Mouse (Mus musculus) kidney, postnatal 4 days (tissue): ENCODE results near the gene Syce3.

Source experiments
- DNase-seq, 2 experiments: peaks; one replicate each; pipeline ENCODE4 v3.0.0; 2021; ENCODE audit warnings: mixed read lengths in 2 of 2

The Syce3 gene

GRCm38 (mm10) chr15:89421938-89422337 is 11.6 kb upstream of the Syce3 start:
- DNase-seq = no peak

GRCm38 (mm10) chr15:89415282-89415681 is 5.0 kb upstream of the Syce3 start:
- DNase-seq = no peak

- no peak for DNase-seq
These were observed 3.6 kb downstream of the Syce3 start for GRCm38 (mm10) chr15:89406691-89407090.

- no peak for DNase-seq
These were observed 5.3 kb downstream of the Syce3 start for GRCm38 (mm10) chr15:89404831-89405623.

DNA sequence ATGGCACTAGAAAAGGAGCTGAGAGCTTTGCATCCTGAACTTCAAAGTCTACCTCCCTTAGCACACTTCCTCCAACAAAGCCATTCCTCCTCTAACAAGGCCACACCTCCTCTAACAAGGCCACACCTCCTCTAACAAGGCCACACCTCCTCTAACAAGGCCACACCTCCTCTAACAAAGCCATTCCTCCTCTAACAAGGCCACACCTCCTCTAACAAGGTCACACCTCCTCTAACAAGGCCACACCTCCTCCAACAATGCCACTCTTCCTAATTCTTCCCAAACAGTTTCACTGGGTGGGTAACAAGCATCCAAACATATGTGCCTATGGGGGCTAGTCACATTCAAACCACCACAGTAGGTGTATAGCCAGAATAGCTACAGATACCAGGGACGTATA is 7.8 kb downstream of the Syce3 start:
- DNase-seq = no peak

GRCm38 (mm10) chr15:89399716-89400115 is 10.6 kb downstream of the Syce3 start:
- DNase-seq = no peak

DNA sequence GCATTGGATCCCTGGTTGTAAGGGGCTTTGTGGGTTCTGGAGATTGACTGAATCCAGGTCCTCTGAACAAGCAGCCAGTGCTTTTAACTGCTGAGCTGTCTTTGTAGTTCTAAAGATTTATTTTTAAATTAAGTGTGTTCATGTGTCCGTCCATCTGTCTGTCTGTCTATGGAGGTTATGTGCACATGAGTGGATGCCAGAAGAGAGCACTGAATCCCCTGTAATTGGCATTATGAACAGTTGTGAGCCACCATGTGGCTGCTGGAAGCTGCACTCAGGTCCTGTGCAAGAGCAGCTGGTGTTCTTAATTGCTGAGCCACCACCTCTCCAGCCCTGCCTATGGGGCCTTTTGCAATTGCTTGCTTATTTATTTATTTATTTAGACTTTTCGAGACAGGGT is 12.2 kb downstream of the Syce3 start:
- DNase-seq = no peak

DNA sequence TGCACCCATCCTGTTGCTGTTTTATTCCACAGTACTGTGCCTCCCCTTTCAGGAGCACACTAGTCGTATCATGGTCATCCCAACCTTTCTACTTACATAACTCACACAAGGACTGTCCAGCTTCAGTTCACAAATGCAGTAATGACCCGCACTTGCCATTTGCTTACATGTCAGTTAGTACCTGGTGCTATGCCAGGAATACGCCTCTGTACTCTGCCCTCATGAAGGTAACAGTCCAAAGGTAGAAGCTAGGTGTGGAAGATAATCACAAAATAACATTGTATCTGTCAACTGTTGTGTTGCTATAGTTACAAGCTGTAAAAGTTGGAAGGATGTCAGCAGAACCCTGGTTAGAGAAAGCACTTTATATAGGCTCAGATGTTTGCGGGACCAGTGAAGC is 13.4 kb downstream of the Syce3 start:
- no peak for DNase-seq

GRCm38 (mm10) chr15:89390081-89390480 is 20.2 kb downstream of the Syce3 start:
- no peak for DNase-seq

DNA sequence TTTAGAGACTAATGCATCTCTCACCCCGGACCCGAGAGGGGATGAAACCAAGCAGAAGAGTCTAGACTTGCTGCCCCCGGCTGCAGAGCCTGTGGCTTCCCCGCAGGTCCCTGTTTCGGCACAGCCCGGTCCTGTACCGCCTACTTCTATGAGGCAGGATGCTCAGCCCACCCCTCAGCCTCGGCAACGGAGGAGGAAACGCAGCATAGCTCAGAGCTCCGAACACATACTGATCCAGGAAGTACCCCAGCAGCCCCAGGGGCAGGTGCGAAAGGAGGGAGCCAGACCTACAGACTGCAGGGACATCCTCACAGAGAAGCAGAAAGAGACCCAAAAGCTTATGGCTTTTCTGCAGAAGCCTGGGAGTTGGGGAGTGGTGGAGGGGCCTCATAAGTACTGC is 23.2 kb downstream of the Syce3 start:
- DNase-seq = no peak

- DNase-seq = no peak
These were observed 25.7 kb downstream of the Syce3 start, which contains the start of gene Klhdc7b for GRCm38 (mm10) chr15:89384617-89385016. Gene Klhdc7b (plus strand): TSS chr15:89384917.

DNA sequence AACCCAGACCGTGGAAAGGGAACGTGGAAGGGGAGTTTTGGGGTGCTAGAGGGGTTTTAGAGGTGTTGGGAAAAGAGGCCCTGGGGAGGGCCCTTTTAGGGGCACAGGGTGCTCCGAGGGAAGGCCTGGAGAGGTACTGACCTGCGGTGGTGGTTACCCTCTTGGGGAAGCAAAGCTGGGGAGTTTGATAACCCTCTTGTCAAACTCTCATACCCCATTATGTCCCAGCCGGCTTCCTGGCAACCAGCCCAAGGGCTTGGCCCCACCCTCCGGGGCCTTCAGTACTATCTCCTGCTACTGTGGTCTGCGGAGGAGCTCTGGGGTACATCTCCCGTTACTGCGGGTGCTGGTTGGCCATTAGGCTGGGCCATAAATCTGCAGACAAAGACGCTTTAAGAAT is 30.9 kb downstream of the Syce3 start:
- DNase-seq = peak; percentile 41 to 42

DNA sequence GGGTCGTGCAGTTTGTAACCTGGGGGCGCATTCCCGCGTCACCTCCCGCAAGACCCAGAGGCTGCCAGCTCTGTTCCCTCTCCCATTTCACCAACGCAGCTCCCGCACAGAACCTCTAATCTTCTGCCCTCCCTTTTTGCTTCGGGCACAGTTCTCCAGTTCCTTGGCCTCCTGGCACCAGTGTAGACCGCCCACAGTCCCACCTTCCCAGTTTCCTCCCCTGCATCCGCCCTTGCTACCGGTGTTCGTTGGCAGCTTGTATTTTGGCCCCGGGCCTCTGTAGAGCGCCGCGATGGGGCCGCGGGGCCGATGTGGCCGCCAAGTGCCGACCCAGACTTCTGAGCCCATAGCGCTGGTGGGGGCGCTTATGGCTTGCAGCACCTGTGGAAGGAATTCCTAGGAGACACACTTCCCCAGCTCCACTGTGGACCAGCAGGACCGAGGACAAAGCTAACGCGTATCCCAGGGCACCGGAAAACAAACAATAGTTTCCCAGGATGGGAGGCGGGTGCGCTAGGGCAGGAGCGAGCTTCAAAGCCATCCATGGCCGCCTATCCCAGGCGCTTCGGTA is 31.4 kb downstream of the Syce3 start, which contains the start of gene Odf3b:
Gene Odf3b (minus strand): TSS at position 452 of the 571 bp plus-strand sequence.
- peak; percentile 43 to 58 for DNase-seq

DNA sequence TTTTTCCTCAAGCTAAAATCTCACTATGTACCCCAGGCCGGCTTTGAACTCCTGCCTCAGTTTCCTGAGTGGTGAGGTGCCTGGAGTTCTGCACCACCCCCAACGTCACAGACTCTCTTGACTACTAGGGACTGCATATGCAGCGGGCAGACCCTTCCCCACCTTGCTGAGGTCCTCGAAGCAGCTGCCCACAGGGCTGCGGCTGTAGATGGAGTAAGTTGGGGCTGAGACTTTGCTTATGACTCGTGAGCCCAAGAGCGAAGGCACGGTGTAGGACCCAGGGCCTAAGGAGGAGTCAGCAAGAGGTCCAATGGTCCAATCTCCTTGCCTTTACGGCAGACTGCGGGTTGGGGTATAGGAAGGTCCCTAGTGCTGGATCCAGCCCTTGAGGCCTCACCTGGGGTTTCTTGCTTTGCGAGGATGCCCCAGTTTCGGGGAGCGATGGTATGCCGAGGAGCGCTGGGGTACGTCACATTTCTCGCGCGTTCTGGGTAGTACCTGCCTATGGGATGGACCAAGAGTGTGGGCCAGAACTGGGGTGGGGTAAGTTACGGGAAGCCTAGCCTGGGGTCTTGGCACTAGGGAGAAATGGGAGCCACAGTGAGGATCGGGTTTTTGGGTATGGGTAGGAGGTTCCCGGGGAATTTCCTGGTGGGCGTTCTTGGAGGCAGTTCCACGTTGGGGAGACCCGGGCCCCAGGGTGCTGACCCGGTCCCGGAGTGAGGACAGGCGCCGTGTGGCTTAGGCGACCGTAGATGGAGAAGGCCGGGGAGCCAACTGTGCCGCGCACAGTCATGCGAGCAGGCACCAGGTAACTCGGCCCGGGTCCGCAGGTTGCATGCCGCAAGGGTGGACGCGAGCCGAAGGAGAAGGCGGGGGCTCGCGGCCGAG is 32.1 kb downstream of the Syce3 start:
- DNase-seq = peak in 1 of 2 experiments; percentile 44

- no peak for DNase-seq
These were observed 32.9 kb downstream of the Syce3 start for GRCm38 (mm10) chr15:89377362-89377761.

DNA sequence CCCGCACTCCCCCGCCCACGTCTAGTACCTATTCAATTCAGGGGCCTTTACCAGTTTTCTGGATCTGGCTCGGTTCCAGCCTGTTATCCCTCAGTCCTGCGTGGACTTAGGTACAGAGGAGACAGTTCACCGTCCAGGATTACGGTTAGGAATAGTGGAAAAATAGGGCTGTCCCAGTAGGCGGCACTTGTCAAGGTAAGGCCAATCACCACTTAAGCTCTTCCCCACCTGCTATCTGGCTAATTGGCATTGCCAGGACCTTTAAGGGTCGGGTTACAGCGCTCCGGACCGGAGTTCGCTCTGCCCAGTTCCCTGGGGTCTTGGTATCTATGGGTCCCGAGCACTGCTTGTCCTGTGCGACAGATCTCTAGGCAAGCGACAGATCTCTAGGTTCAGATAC is 33.3 kb downstream of the Syce3 start, which contains the start of gene Tymp:
Gene Tymp (minus strand): TSS at position 83 of the 400 bp plus-strand sequence.
- no peak for DNase-seq

DNA sequence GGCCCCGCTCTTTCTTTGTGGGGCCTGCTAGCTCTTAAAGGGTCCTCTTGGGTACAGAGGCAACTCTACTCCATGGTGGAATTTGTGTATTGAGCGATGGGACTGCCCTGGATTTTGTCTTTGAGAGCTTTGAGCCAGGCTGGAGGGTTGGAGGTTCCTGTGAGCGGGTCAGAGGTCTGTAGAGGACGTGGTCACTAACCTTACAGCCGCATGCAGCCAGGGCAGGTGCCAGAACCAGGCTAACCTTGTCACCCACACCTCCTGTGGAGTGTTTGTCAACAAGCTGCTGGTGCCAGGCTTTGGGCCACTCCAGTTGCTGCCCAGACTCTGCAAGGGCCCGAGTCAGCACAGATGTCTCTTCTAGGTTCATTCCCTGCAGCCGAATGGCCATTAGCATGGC is 34.3 kb downstream of the Syce3 start:
- DNase-seq = no peak

- DNase-seq = no peak
These were observed 35.3 kb downstream of the Syce3 start for GRCm38 (mm10) chr15:89374801-89375534.

DNA sequence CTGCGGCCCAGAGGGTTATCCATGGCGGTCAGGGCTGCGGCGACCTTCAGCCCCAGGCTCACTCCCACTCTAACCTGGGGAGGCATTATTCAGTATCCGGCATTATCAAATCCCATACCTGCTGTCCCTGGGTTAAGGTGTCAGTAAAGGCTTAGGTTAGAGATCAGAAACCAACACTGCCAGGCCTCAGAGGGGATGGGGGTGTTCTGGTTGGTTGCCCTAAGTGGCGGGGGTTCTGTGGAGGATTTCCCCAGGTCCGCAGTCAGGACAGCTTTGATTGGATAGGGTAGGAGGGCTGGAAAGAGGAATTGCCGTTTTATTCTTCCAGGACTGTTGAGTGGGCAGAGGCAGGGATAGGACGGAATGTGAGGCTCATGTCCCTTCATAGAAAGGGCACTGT is 36.0 kb downstream of the Syce3 start:
- no peak for DNase-seq

GRCm38 (mm10) chr15:89373762-89374248 is 36.5 kb downstream of the Syce3 start, which contains the start of gene Sco2:
Gene Sco2 (minus strand): TSS chr15:89373846.
- DNase-seq = peak; percentile 98

DNA sequence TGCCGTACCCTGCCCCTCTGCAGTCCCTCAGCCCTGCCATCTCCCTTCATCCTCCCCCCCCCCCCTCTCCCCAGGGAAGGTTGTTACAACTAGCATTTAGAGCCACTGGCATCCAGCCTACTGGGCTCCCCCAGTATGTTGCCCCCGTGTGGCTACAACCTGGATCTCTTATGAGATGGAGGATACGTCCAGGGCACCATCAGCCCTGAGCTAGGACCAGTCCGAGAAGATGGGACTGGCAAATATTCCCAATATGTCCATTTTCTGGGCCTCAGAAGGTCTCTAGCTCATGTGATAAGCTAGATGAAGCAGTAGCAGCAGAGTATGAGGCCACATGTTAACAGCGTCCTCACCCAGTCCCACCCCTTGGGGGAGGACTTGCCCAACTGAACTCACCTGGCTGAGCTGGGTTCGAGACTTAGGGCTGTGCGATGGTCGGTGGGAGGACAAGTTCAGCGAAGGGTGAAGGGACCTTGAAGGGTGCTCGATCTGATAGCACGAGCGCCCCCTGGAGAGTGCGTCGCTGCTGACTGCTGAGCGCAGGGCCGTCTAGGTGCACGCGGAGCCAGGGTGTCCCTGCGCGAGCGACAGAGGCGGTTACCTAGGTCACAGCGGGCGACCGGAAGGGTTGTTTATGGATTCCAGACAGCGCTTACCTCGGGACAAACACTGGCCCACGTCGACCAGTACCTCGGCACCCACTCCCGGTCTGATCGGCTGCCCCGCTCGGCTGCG is 37.1 kb downstream of the Syce3 start:
- peak; percentile 92 to 95 for DNase-seq

DNA sequence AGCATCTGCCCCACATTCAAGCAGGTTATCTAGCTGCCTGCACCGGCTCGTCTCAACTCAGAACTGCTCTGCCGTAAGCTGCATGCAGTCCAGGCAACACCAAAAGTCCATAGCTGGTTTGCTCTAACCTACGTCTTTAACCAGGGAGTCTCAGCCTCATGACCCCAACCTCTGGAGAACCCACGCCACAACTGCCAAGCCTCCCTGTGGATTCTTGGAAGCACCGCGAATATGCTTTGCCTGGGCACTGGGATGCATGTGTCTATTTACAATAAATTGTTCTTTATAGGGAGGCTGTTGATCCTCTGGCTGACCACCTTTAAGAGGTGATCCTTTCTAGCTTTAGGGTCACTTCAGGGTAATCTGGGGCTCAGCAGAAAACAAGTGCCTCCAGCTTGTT is 37.8 kb downstream of the Syce3 start:
- no peak for DNase-seq
